Mouse (Mus musculus): ENCODE measurements around the gene 1810062G17Rik.

DNA sequence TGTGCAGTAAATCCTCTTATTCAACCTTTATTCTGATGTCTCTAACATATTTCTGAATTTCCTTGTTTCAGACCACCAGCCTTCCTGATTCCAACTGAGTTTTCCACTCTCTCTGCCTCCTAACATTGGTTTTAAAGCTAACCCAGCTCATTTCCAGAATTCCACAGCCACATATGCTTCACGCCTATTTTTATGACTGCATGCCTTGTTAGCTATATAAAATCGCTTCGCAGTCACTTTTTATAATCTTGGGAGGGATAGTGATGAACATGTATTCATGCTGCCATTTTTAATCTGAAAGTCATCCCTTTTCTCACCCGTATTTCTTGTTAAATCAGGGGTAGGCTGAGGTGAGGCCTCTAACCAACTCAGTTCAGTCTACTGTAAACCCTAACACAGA, 8.6 kb downstream of the 1810062G17Rik start:
- TF ChIP-seq GATA1 (IDR thresholded peaks at IDR 0.05; ENCODE audit: borderline replicate concordance, low read length) (no peak), FLI1 (IDR thresholded peaks at IDR 0.05; ENCODE audit: low read length) (no peak)
